Mouse (Mus musculus) embryonic facial prominence, embryonic 10.5 days (tissue): Measurements from ENCODE around the gene Fbln5. TPM values are rescaled to one million over a fixed set of nuclear protein-coding genes. Genes with fewer than 3 reads are reported as not detected.

Source experiments
- DNase-seq: peaks from one replicate; pipeline ENCODE4 v3.0.0-alpha.2; 2017; ENCODE audit warnings: low spot score
- H3K27ac ChIP-seq: fragments of 300-500 bp; sonication (generic); replicated peaks from 2 replicates; pipeline ENCODE4 v1.5.1; 2016; ENCODE audit warnings: mild to moderate bottlenecking
- H3K27me3 ChIP-seq: fragments of 300-500 bp; sonication (generic); replicated peaks from 2 replicates; pipeline ENCODE4 v1.6.1; 2016; ENCODE audit warnings: low read depth, mild to moderate bottlenecking; ENCODE audit not compliant: poor library complexity, severe bottlenecking
- H3K36me3 ChIP-seq: fragments of 300-500 bp; sonication (generic); replicated peaks from 2 replicates; pipeline ENCODE4 v1.6.1; 2016; ENCODE audit warnings: mild to moderate bottlenecking, moderate library complexity
- H3K4me1 ChIP-seq: fragments of 300-500 bp; sonication (generic); 2 replicates; pipeline ENCODE4 v1.6.1; 2016
- H3K4me3 ChIP-seq: fragments of 300-500 bp; sonication (generic); 2 replicates; pipeline ENCODE4 v1.5.1; 2016; ENCODE audit warnings: mild to moderate bottlenecking, moderate library complexity
- H3K9me3 ChIP-seq: fragments of 300-500 bp; sonication (generic); 2 replicates; pipeline ENCODE4 v1.6.1; 2016; ENCODE audit warnings: mild to moderate bottlenecking
- WGBS: fragments of 180-500 bp; shearing (Covaris S2); methylation state at CpG from one replicate; pipeline ENCODE4 v1.1.7; 2016; 5-methylcytosine and 5-hydroxymethylcytosine counted together
- polyA plus RNA-seq: library from polyadenylated mRNA; unstranded; fragments of >200 nt; fragmentation: Nextera tagmentation; extraction: Ambion mirVana; gene quantifications from 2 replicates; pipeline ENCODE4 v1.2.1, GENCODE M21; 2016

Gene Fbln5
- polyA plus RNA-seq, 1 experiment from 2014 or later: 19.3 TPM

GRCm38 (mm10) chr12:101832179-101833114, 13.6 kb upstream of the Fbln5 start:
- Histone ChIP-seq H3K27ac (no peak overlapping the region), H3K9me3 (no peaks in the 10 kb centered on the region), H3K4me1 (peaks cover 7% of the 10 kb centered on the region), H3K4me3 (no peak overlapping the region), H3K36me3 (peaks cover 33% of the 10 kb centered on the region), H3K27me3 (no peaks in the 10 kb centered on the region)
- 84% methylated on average over 7 of the region's 7 CpGs for WGBS
- no peak for DNase-seq

GRCm38 (mm10) chr12:101831221-101831620, 12.4 kb upstream of the Fbln5 start:
- H3K4me1 ChIP-seq: peaks cover 7% of the 10 kb centered on the region
- no peak overlapping the region for H3K4me3 ChIP-seq
- H3K27ac ChIP-seq: no peak overlapping the region
- H3K27me3 ChIP-seq: no peaks in the 10 kb centered on the region
- WGBS: 75% methylated on average over 4 of the region's 4 CpGs
- peaks cover 22% of the 10 kb centered on the region for H3K36me3 ChIP-seq
- DNase-seq: no peak
- H3K9me3 ChIP-seq: no peaks in the 10 kb centered on the region

- no peaks in the 10 kb centered on the region for H3K9me3 ChIP-seq
- peaks cover 21% of the 10 kb centered on the region for H3K27me3 ChIP-seq
- WGBS: 91% methylated on average over 4 of the region's 4 CpGs
- no peak overlapping the region for H3K4me3 ChIP-seq
- H3K27ac ChIP-seq: no peak overlapping the region
- H3K36me3 ChIP-seq: no peaks in the 10 kb centered on the region
- no peak for DNase-seq
- peaks cover 22% of the 10 kb centered on the region for H3K4me1 ChIP-seq
These were observed 4.3 kb upstream of the Fbln5 start for GRCm38 (mm10) chr12:101823161-101823560.

GRCm38 (mm10) chr12:101821596-101821995, 2.7 kb upstream of the Fbln5 start:
- Histone ChIP-seq H3K9me3 (no peaks in the 10 kb centered on the region), H3K27me3 (peaks cover 34% of the 10 kb centered on the region), H3K36me3 (no peaks in the 10 kb centered on the region), H3K4me1 (peaks cover 35% of the 10 kb centered on the region), H3K27ac (no peak overlapping the region), H3K4me3 (no peak overlapping the region)
- DNase-seq: no peak
- 21% methylated on average over 3 of the region's 3 CpGs for WGBS

GRCm38 (mm10) chr12:101819570-101819969, 715 bp upstream of the Fbln5 start:
- DNase-seq: no peak
- Histone ChIP-seq H3K27ac (peak overlapping the region; percentile 87), H3K9me3 (no peaks in the 10 kb centered on the region), H3K4me1 (peaks cover 43% of the 10 kb centered on the region), H3K4me3 (peak overlapping the region; percentile 64), H3K27me3 (peaks cover 36% of the 10 kb centered on the region), H3K36me3 (no peaks in the 10 kb centered on the region)
- 40% methylated on average over 9 of the region's 9 CpGs for WGBS

GRCm38 (mm10) chr12:101818246-101818607, 628 bp downstream of the Fbln5 start:
- Histone ChIP-seq H3K27me3 (peaks cover 36% of the 10 kb centered on the region), H3K36me3 (no peaks in the 10 kb centered on the region), H3K9me3 (no peaks in the 10 kb centered on the region), H3K27ac (peak overlapping the region; percentile 87), H3K4me3 (peak overlapping the region; percentile 64), H3K4me1 (peaks cover 43% of the 10 kb centered on the region)
- 21% methylated on average over 11 of the region's 11 CpGs for WGBS
- DNase-seq: no peak

- Histone ChIP-seq H3K9me3 (no peaks in the 10 kb centered on the region), H3K27ac (no peak overlapping the region), H3K4me3 (peak overlapping the region; percentile 4; the same call in 1 of the 2 replicates), H3K27me3 (peaks cover 36% of the 10 kb centered on the region), H3K36me3 (no peaks in the 10 kb centered on the region), H3K4me1 (peaks cover 43% of the 10 kb centered on the region)
- peak; percentile 41 for DNase-seq
- 48% methylated on average over 5 of the region's 5 CpGs for WGBS
These were observed 2.0 kb downstream of the Fbln5 start for GRCm38 (mm10) chr12:101816810-101817209.

- Histone ChIP-seq H3K4me3 (no peak overlapping the region), H3K36me3 (no peaks in the 10 kb centered on the region), H3K27me3 (peaks cover 31% of the 10 kb centered on the region), H3K27ac (no peak overlapping the region), H3K9me3 (no peaks in the 10 kb centered on the region), H3K4me1 (peaks cover 36% of the 10 kb centered on the region)
- DNase-seq: no peak
- WGBS: 67% methylated on average over 6 of the region's 6 CpGs
These were observed 3.1 kb downstream of the Fbln5 start for GRCm38 (mm10) chr12:101815796-101816195.

- H3K36me3 ChIP-seq: no peaks in the 10 kb centered on the region
- no peak overlapping the region for H3K4me3 ChIP-seq
- H3K27ac ChIP-seq: no peak overlapping the region
- no peaks in the 10 kb centered on the region for H3K9me3 ChIP-seq
- peaks cover 17% of the 10 kb centered on the region for H3K27me3 ChIP-seq
- no peak for DNase-seq
- WGBS: 87% methylated on average over 2 of the region's 2 CpGs
- H3K4me1 ChIP-seq: peaks cover 32% of the 10 kb centered on the region
These were observed 4.4 kb downstream of the Fbln5 start for GRCm38 (mm10) chr12:101814423-101814822.

- no peaks in the 10 kb centered on the region for H3K9me3 ChIP-seq
- no peaks in the 10 kb centered on the region for H3K36me3 ChIP-seq
- WGBS: 62% methylated on average over 6 of the region's 6 CpGs
- H3K4me1 ChIP-seq: peaks cover 6% of the 10 kb centered on the region; the same call in 1 of the 2 replicates
- no peak overlapping the region for H3K27ac ChIP-seq
- no peak overlapping the region for H3K4me3 ChIP-seq
- no peak for DNase-seq
- no peaks in the 10 kb centered on the region for H3K27me3 ChIP-seq
These were observed 7.7 kb downstream of the Fbln5 start for GRCm38 (mm10) chr12:101811181-101811580.

GRCm38 (mm10) chr12:101810515-101810914, 8.3 kb downstream of the Fbln5 start:
- WGBS: 70% methylated on average over 2 of the region's 2 CpGs
- Histone ChIP-seq H3K4me1 (peaks cover 3% of the 10 kb centered on the region; the same call in 1 of the 2 replicates), H3K9me3 (no peaks in the 10 kb centered on the region), H3K27ac (no peak overlapping the region), H3K27me3 (no peaks in the 10 kb centered on the region), H3K36me3 (no peaks in the 10 kb centered on the region), H3K4me3 (no peak overlapping the region)
- DNase-seq: no peak

- H3K36me3 ChIP-seq: no peaks in the 10 kb centered on the region
- no peaks in the 10 kb centered on the region for H3K9me3 ChIP-seq
- H3K27ac ChIP-seq: no peak overlapping the region
- no peaks in the 10 kb centered on the region for H3K4me1 ChIP-seq
- WGBS: 75% methylated on average over 2 of the region's 2 CpGs
- H3K27me3 ChIP-seq: no peaks in the 10 kb centered on the region
- H3K4me3 ChIP-seq: no peak overlapping the region
- DNase-seq: no peak
These were observed 11.5 kb downstream of the Fbln5 start for GRCm38 (mm10) chr12:101807400-101807799.

- Histone ChIP-seq H3K36me3 (no peaks in the 10 kb centered on the region), H3K27ac (no peak overlapping the region), H3K27me3 (no peaks in the 10 kb centered on the region), H3K9me3 (no peaks in the 10 kb centered on the region), H3K4me3 (no peak overlapping the region), H3K4me1 (no peaks in the 10 kb centered on the region)
- 91% methylated on average over 3 of the region's 3 CpGs for WGBS
- no peak for DNase-seq
These were observed 16.4 kb downstream of the Fbln5 start for GRCm38 (mm10) chr12:101802445-101802844.
